Mouse (Mus musculus) kidney, postnatal 25 days (tissue): Measurements from ENCODE around the gene Gm11756.
"Not testable (repeated sequence)": the region's sequence is repeated elsewhere in the genome, so short reads cannot be mapped to it uniquely, and the experiment has no call there.

Experiments
- DNase-seq, 2 experiments: peaks; one replicate each; pipeline ENCODE4 v3.0.0; 2021; ENCODE audit warnings: mixed read lengths in 2 of 2

The Gm11756 gene

GRCm38 (mm10) chr4:73920660-73921059, at the start of gene Gm11756:
Gene Gm11756 (minus strand): TSS chr4:73920760.
- not testable (repeated sequence) for DNase-seq

- DNase-seq, result no peak
Measured at GRCm38 (mm10) chr4:73950375-73950896, 29.9 kb upstream of the Gm11756 start, which contains the start of gene 2310002L09Rik. Gene 2310002L09Rik (minus strand): TSS chr4:73950846.

GRCm38 (mm10) chr4:73905853-73906252, 14.7 kb downstream of the Gm11756 start, which contains the start of gene Gm13871:
Gene Gm13871 (minus strand): TSS chr4:73905953.
- DNase-seq, result not testable (repeated sequence)

GRCm38 (mm10) chr4:73891012-73891411, 29.5 kb downstream of the Gm11756 start, which contains the start of gene Gm11757:
Gene Gm11757 (minus strand): TSS chr4:73891112.
- DNase-seq, result not testable (repeated sequence)

- DNase-seq, result not testable (repeated sequence)
Measured at GRCm38 (mm10) chr4:73876166-73876565, 44.4 kb downstream of the Gm11756 start, which contains the start of gene Gm11758. Gene Gm11758 (minus strand): TSS chr4:73876266.
